Mouse (Mus musculus): Measurements from ENCODE around the gene Hltf.
"Not testable (repeated sequence)": the region's sequence is repeated elsewhere in the genome, so short reads cannot be mapped to it uniquely, and the experiment has no call there.

Hltf gene

GRCm38 (mm10) chr3:20057306-20058196, at the start of gene Hltf:
Gene Hltf (plus strand): TSS chr3:20057811.
- DNase-seq (ENCODE audit: low spot score in 2 of 2) = peak; percentile 93 to 95

GRCm38 (mm10) chr3:20010464-20010863, 47.1 kb upstream of the Hltf start:
- DNase-seq (ENCODE audit: low spot score in 2 of 2) = no peak

GRCm38 (mm10) chr3:20010905-20011304, 46.7 kb upstream of the Hltf start:
- not testable (repeated sequence) for DNase-seq (ENCODE audit: low spot score in 2 of 2)

GRCm38 (mm10) chr3:20014454-20014853, 43.2 kb upstream of the Hltf start:
- DNase-seq (ENCODE audit: low spot score in 2 of 2) = no peak

- no peak for DNase-seq (ENCODE audit: low spot score in 2 of 2)
Measured at GRCm38 (mm10) chr3:20018076-20018475, 39.5 kb upstream of the Hltf start.

GRCm38 (mm10) chr3:20023832-20024231, 33.8 kb upstream of the Hltf start:
- DNase-seq (ENCODE audit: low spot score in 2 of 2) = no peak

- no peak for DNase-seq (ENCODE audit: low spot score in 2 of 2)
Measured at GRCm38 (mm10) chr3:20026481-20026880, 31.1 kb upstream of the Hltf start.

- peak; percentile 61 to 73 for DNase-seq (ENCODE audit: low spot score in 2 of 2)
Measured at GRCm38 (mm10) chr3:20026996-20027689, 30.5 kb upstream of the Hltf start.

- no peak for DNase-seq (ENCODE audit: low spot score in 2 of 2)
Measured at GRCm38 (mm10) chr3:20027788-20028187, 29.8 kb upstream of the Hltf start.

- peak; percentile 50 to 51 for DNase-seq (ENCODE audit: low spot score in 2 of 2)
Measured at GRCm38 (mm10) chr3:20028640-20029039, 29.0 kb upstream of the Hltf start.

- no peak for DNase-seq (ENCODE audit: low spot score in 2 of 2)
Measured at GRCm38 (mm10) chr3:20030807-20031206, 26.8 kb upstream of the Hltf start.

GRCm38 (mm10) chr3:20033761-20034718, 23.6 kb upstream of the Hltf start:
- DNase-seq (ENCODE audit: low spot score in 2 of 2) = no peak

- DNase-seq (ENCODE audit: low spot score in 2 of 2) = peak; percentile 91 to 92
Measured at GRCm38 (mm10) chr3:20034719-20035404, 22.7 kb upstream of the Hltf start, which contains the start of gene Hps3. Gene Hps3 (minus strand): TSS chr3:20035315.

- no peak for DNase-seq (ENCODE audit: low spot score in 2 of 2)
Measured at GRCm38 (mm10) chr3:20036069-20036468, 21.5 kb upstream of the Hltf start.

GRCm38 (mm10) chr3:20041461-20041860, 16.1 kb upstream of the Hltf start:
- not testable (repeated sequence) for DNase-seq (ENCODE audit: low spot score in 2 of 2)

GRCm38 (mm10) chr3:20044736-20045135, 12.9 kb upstream of the Hltf start:
- DNase-seq (ENCODE audit: low spot score in 2 of 2) = not testable (repeated sequence)

- DNase-seq (ENCODE audit: low spot score in 2 of 2) = no peak
Measured at GRCm38 (mm10) chr3:20058197-20058541, 558 bp downstream of the Hltf start.

- peak in 1 of 2 experiments; percentile 6 for DNase-seq (ENCODE audit: low spot score in 2 of 2)
Measured at GRCm38 (mm10) chr3:20076145-20077053, 18.8 kb downstream of the Hltf start.

- DNase-seq (ENCODE audit: low spot score in 2 of 2) = no peak
Measured at GRCm38 (mm10) chr3:20082161-20082560, 24.6 kb downstream of the Hltf start.

- no peak for DNase-seq (ENCODE audit: low spot score in 2 of 2)
Measured at GRCm38 (mm10) chr3:20103830-20104229, 46.2 kb downstream of the Hltf start.
